Mouse (Mus musculus): ENCODE data around the gene Sbds.

- TF ChIP-seq CTCF (IDR thresholded peaks at IDR 0.05; ENCODE audit: extremely low read depth, insufficient read depth, insufficient read length, insufficient replicate concordance) (no peak), POLR2A (IDR thresholded peaks at IDR 0.05; ENCODE audit: low read depth, low read length) (no peak)
Observed at GRCm38 (mm10) chr5:130207299-130207698, 48.0 kb downstream of the Sbds start.

All from spleen, adult 2 months (tissue).